9 mouse cellular contexts compared by ENCODE assay signal in the genomic region with DNA sequence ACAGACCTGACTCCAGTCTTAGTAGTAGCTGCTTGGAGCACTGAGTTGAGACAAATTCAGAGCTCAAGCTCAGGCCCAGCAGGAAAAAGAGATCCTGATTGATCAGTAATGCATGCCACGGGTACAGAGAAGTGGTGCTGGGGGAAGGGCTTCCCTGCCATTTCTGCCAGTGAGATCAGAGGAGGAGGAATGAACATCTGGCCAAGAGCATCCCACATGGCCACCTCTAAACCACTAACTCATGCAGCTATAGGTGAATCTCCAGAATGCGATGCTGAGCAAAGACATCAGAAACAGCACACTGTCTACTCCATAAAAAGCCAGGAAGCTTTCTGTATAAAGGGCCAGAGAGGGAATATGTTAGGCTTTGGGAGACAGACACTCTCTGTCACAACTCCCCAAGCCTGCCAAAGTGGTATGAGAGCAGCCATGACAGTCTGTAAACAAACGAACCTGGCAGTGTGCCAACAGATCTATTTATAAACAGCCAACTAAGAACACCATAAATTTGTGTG. TPM values are rescaled to one million over a fixed set of nuclear protein-coding genes. Genes with fewer than 3 reads are reported as not detected.
A peak's percentile ranks its signal among the peaks of the same experiment; 100 is the strongest.
DNase-seq lines count a peak whose midpoint lies in the region; ATAC-seq and TF ChIP-seq lines count a peak whose summit lies in the region.
"Had no signal": no experiment of that assay in that cellular context is flagged by ENCODE, and none has a peak within 500 bp of the region (broad histone marks: within the 10 kb centered on the region; RNA-seq: fewer than 3 reads in every experiment).

No protein-coding gene starts in this region.

- no peaks in the 10 kb centered on the region for H3K4me1 ChIP-seq in intestine, embryonic 14.5 days (replicated peaks; ENCODE audit: control insufficient read depth, insufficient read depth, low read length)
- no peaks in the 10 kb centered on the region for H3K4me1 ChIP-seq in intestine, postnatal 0 days (replicated peaks; ENCODE audit: control insufficient read depth, insufficient read depth, low read length)
- H3K4me1 ChIP-seq in hindbrain, postnatal 0 days (ENCODE audit: insufficient read depth, low read length): 0 out of 2 replicates have a peak, but pooled peaks cover 8% of the 10 kb centered on the region

- H3K36me3 ChIP-seq in intestine, embryonic 14.5 days (ENCODE audit: control insufficient read depth, insufficient read depth, low read length): no peaks in the 10 kb centered on the region
- H3K36me3 ChIP-seq in intestine, postnatal 0 days (ENCODE audit: control insufficient read depth, insufficient read depth): no peaks in the 10 kb centered on the region
- H3K36me3 ChIP-seq in hindbrain, postnatal 0 days (ENCODE audit: insufficient read depth, low read length): no peaks in the 10 kb centered on the region
- H3K36me3 ChIP-seq: G1E had no signal

- H3K4me3 ChIP-seq in intestine, embryonic 14.5 days (ENCODE audit: low read depth, low read length): no peak overlapping the region
- no peak overlapping the region for H3K4me3 ChIP-seq in intestine, postnatal 0 days (ENCODE audit: low read depth, low read length)
- no peak overlapping the region for H3K4me3 ChIP-seq in hindbrain, postnatal 0 days (ENCODE audit: low read length)

- no peak overlapping the region for H3K4me2 ChIP-seq in intestine, embryonic 14.5 days (ENCODE audit: low read length)
- no peak overlapping the region for H3K4me2 ChIP-seq in intestine, postnatal 0 days (replicated peaks; ENCODE audit: low read depth)
- H3K4me2 ChIP-seq in hindbrain, postnatal 0 days (ENCODE audit: low read depth, low read length): no peak overlapping the region

- H3K9ac ChIP-seq in intestine, embryonic 14.5 days (ENCODE audit: low read length): no peak overlapping the region
- no peak overlapping the region for H3K9ac ChIP-seq in intestine, postnatal 0 days (ENCODE audit: low read depth, low read length)
- no peak overlapping the region for H3K9ac ChIP-seq in hindbrain, postnatal 0 days (replicated peaks; ENCODE audit: low read length)

- no peaks in the 10 kb centered on the region for H3K27me3 ChIP-seq in intestine, embryonic 14.5 days (replicated peaks; ENCODE audit: control insufficient read depth, insufficient read depth, low read length)
- no peaks in the 10 kb centered on the region for H3K27me3 ChIP-seq in intestine, postnatal 0 days (replicated peaks; ENCODE audit: control insufficient read depth, insufficient read depth, low read length)
- no peaks in the 10 kb centered on the region for H3K27me3 ChIP-seq in hindbrain, postnatal 0 days (ENCODE audit: insufficient read depth, low read length)

- H3K9me3 ChIP-seq in intestine, embryonic 14.5 days (ENCODE audit: control insufficient read depth, low read length): no peaks in the 10 kb centered on the region
- H3K9me3 ChIP-seq in intestine, postnatal 0 days (ENCODE audit: control insufficient read depth): no peaks in the 10 kb centered on the region
- no peaks in the 10 kb centered on the region for H3K9me3 ChIP-seq in hindbrain, postnatal 0 days (ENCODE audit: low read length)
- H3K9me3 ChIP-seq: G1E had no signal

- no peak for ATAC-seq in intestine, embryonic 14.5 days (replicated peaks; ENCODE audit: low FRiP score, low TSS enrichment, low read depth)
- no peak for ATAC-seq in intestine, postnatal 0 days
- ATAC-seq in hindbrain, postnatal 0 days: peak; percentile 59

- 35% methylated on average over 3 of the region's 3 CpGs for WGBS in intestine, embryonic 14.5 days
- WGBS in intestine, postnatal 0 days: 63% methylated on average over 3 of the region's 3 CpGs
- 36% methylated on average over 3 of the region's 3 CpGs for WGBS in hindbrain, postnatal 0 days

- no peak for TF ChIP-seq CTCF in intestine, postnatal 0 days (IDR thresholded peaks at IDR 0.05; ENCODE audit: low read depth)
- no peak for TF ChIP-seq CTCF in hindbrain, postnatal 0 days (IDR thresholded peaks at IDR 0.05; ENCODE audit: low read depth)

- no peak for DNase-seq in intestine, embryonic 14.5 days (ENCODE audit: low spot score)
- DNase-seq in cerebellum, adult 18-20 months: peak; percentile 43 to 49
- peak; percentile 59 for DNase-seq in hindbrain, postnatal 0 days (ENCODE audit: low spot score)
- DNase-seq in lung, postnatal 10 days: peak; percentile 79
- DNase-seq in urinary bladder, postnatal 25 days (ENCODE audit: low spot score): no peak
- no peak for DNase-seq in adrenal gland, postnatal 25 days
- no peak for DNase-seq in urinary bladder, adult 18-20 months (ENCODE audit: low spot score in 2 of 2)

- peak overlapping the region; percentile 33; the same call in 1 of the 2 replicates for H3K27ac ChIP-seq in intestine, embryonic 14.5 days (ENCODE audit: low read depth)
- H3K27ac ChIP-seq in intestine, postnatal 0 days (ENCODE audit: low read depth, low read length): no peak overlapping the region
- H3K27ac ChIP-seq in hindbrain, postnatal 0 days: peak overlapping the region; percentile 36; the same call in 1 of the 2 replicates

RNA-seq across cellular contexts. Expression of a gene that starts 33.8 kb away (rescaled TPM):
- polyA plus RNA-seq in intestine, embryonic 14.5 days (2014; fragmentation: Nextera tagmentation; extraction: Ambion mirVana): 0.67 and 0.96 TPM in 2 replicates
- polyA plus RNA-seq in intestine, postnatal 0 days (2015; fragmentation: Nextera tagmentation; extraction: Ambion mirVana): 0.18 TPM in 2 replicates
- 47.2 and 51.4 TPM in 2 replicates for total RNA-seq in hindbrain, postnatal 0 days (2014; rRNA removed)
- polyA plus RNA-seq in hindbrain, postnatal 0 days (2015; fragmentation: Nextera tagmentation; extraction: Ambion mirVana): 3.0 and 3.2 TPM in 2 replicates
- total RNA-seq in adrenal gland, postnatal 25 days (2021): 1.1 and 1.2 TPM in 2 replicates
- total RNA-seq: G1E had no signal
- polyA plus RNA-seq: G1E had no signal

Comparison
In these comparisons a context has a peak if more than half of its experiments do, and no peak if none do; other contexts are left out.
1. DNase-seq: peak in cerebellum, adult 18-20 months (2 of 2), hindbrain, postnatal 0 days (single experiment) and lung, postnatal 10 days (single experiment); none in intestine, embryonic 14.5 days (single experiment), urinary bladder, postnatal 25 days (single experiment), adrenal gland, postnatal 25 days (single experiment) and urinary bladder, adult 18-20 months (0 of 2).